Mouse (Mus musculus) megakaryocyte progenitor cell, adult 5-6 weeks (primary cell): Measurements from ENCODE around the gene Kcnc1. TPM values are rescaled to one million over a fixed set of nuclear protein-coding genes. Genes with fewer than 3 reads are reported as not detected.

ENCODE experiments used
- ATAC-seq: replicated peaks from 2 replicates; pipeline ENCODE4 v1.8.0; 2016; ENCODE audit warnings: mild to moderate bottlenecking, moderate TSS enrichment, inconsistent platforms; ENCODE audit not compliant: poor library complexity
- total RNA-seq, 2 experiments: library from RNA; stranded (forward) in 1 of 2; stranded (reverse) in 1 of 2; fragments of 157-497, 149-512 nt in 1 of 2; fragments of 200-1000 nt in 1 of 2; gene quantifications; 2 replicates each; pipeline versions ENCODE4 v1.2.3 to v1.2.4; 2015 to 2017

The Kcnc1 gene
- total RNA-seq (2015) = 0.22 and 1.2 TPM in 2 replicates
- total RNA-seq (2017) = 0.07 TPM in 1 of 2 replicates, not detected in the other

DNA sequence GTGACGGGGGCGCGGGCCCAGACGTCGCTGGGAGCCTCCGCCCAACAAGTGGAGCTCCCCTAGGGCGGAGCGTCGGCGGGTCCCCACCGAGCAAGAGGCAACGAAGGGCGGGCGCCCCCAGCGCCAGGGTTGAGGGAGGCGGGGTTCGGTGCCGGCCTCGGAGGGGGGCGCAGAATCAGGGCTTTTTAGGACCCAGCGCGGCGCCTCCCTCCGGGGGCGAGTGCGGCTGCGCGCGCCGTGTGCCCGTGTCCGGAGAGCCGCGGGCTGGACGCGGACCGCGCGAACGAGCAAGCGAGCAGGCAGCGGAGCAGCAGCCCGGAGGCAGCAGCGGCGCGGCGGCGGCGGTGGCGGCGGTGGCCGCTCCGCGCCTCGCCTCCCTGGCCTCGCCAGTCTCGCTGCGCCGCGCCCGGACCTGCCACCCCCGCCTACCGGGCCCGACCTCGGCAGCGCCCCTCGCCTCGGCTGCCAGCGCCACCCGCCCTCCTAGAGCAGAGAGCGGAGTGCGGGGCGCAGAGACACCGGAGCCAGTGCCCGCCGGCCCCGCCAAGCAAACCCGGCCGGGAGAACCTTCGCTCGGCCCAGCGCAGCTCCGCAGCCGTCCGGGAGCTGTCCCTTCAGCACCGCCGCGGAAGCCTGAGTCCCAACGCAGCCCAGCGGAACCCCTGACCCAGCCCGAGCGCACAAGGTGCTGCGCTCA, at the start of gene Kcnc1:
TSS of gene Kcnc1 (plus strand) at position 267 of the 697 bp plus-strand sequence.
- ATAC-seq = peak; percentile 79

DNA sequence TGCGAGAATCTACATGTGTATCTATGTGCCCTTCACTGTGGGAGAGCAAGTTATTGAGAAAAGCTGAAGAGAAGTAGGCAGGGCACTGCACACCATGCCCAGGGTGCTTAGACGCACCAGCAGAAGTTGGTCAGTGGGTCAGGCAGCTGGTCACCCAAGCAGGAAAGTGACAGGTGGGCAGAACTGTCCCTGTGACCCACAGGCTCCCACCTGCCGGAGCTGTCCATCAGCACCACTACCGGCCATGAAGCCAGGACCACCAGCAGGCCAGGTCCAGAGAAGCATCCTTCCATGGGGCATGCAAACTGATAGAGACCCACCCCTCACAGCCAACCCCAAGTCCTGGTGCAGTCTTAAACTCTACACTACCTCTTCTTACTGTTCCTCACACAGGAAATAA, 48.6 kb upstream of the Kcnc1 start:
- ATAC-seq = no peak

DNA sequence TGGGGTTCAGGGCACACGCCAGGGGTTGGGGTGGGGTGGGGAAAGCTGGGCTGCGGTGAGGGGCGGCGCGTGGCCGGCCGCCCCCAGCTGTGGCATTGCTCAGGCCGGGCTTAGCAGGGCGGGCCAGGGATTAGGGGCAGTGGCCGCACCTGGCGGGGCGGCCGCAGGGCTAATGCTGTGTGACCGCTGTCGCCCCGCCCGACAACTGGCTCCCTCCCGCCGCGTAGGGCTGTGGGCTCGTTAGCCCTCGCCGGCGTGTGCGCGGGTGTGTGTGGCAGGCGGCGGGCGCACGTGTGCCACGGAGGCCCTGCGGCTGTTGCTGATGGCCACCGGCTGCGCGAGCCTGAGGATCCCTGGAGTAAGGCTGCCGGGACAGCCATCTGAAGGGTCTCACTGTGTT, 47.5 kb upstream of the Kcnc1 start:
- ATAC-seq = no peak

DNA sequence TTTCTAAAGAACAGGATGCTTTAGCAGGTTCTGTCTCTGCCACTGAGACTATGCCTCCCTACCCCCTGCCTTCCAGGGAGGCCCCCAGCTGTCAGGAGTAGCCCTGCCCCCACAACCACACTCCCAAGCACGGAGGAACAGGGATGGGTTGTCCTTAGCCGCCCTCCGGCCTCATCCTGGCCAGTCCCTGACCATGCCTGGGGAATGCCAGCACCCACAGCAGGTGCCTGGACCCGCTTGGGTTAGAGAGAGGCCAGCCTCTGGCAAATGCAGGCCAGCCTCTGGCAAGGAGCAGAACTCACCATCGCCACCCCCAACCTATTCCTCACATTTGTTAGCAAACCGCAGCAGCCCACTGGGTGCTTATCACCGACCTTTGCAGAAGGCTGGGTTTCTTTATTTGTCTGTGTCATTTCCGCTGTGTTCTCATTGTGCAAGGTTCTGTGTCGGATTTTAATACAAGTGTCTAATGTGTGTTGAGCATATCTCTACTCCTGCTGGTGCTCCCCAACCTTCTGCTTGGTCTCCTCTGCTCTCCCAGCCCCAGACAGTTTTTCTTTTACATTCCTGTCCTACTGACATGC, 46.1 kb upstream of the Kcnc1 start:
- ATAC-seq = no peak

DNA sequence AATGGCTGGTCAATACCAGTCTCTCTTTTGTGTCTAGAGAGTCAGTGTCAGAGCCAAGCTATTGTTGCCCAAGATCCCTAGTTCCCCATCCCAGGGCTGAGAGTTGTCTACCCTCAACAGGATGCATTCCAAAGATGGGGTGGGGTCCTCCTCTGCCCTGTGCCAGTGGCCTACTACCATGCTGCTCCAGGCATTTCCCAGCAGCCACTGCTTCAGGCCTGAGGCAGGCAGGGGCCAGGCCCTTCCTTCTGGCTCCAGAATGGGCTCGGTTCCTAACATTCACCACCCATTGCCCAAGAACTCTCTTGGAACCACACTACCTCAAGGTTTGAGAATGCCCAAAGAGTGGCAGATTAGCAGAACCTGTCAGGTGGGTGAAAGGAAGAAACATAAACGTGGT, 43.5 kb upstream of the Kcnc1 start:
- no peak for ATAC-seq

DNA sequence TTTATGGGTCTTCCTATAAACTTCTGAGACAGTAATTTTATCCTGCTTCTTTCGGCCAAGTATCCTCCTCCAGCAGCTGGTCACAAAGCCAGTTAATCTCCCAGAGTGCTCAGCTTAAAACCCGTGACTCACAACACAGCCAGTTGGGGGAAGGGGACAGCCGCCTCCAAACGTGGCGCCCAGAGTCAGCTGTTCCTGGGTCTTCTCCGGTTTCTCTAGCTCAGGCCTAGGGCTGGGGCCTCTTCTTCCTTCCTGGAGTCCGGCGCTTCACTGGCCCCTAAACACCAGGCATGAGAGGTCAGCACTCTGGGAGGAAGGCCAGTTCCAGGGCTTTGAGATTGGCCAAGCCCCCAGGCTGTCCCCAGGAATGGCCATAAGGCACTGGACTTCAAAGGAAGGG, 43.1 kb upstream of the Kcnc1 start:
- ATAC-seq = no peak

DNA sequence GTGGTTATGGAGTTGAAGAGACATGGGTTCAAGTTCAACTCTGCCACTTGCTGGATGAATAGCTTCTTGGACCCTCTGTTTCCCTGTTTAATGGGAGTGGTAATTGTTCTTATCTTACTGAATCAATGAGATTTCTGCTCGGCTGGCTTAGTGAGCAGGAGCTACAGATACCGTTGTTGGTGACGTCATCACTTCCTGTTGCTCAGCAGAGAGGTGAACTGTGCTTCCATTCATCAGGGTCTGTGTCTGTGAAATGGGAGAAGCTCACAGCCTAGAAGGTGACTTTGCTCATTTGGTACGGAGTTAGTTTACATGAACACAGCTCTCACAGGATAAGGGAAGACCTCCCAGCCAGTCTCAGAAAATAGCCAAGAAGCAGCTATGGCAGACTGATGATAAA, 42.4 kb upstream of the Kcnc1 start:
- no peak for ATAC-seq

DNA sequence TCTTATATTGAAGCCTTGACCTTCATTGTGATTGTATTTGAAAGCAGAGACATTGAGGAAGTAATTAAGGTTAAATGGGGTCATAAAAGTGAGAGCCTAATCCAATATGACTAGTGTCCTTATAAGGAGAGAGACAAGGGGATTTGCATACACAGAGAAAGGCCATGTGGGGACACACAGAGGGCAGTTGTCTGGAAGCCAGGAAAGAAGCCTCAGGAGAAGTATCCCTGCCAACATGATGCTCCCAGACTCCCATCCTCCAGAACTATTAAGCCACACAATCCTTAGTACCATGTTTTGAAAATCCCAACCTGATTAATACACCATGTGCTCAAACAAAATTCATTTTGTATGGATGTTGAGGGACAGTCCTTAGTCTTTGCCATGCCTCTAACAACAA, 34.5 kb upstream of the Kcnc1 start:
- ATAC-seq = no peak

DNA sequence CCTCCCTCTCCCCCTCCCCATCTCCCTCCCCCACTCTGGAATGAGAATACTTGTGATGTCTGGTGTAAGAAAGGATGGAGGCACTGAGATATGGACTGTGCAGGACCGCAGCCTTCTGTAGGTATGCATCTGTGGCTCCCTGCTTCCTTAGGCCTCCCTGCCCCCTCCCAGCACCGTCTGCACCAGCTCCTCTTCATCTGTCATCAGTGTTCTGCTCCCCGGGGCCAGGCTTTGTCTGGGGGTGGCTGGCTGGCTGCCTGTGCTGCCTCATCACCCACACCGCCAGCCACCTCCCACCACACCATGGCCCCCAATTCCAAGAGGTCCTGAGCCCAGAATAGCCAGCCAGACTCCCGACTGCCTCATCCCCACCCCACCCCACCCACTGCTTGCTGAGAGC, 32.1 kb upstream of the Kcnc1 start:
- no peak for ATAC-seq

DNA sequence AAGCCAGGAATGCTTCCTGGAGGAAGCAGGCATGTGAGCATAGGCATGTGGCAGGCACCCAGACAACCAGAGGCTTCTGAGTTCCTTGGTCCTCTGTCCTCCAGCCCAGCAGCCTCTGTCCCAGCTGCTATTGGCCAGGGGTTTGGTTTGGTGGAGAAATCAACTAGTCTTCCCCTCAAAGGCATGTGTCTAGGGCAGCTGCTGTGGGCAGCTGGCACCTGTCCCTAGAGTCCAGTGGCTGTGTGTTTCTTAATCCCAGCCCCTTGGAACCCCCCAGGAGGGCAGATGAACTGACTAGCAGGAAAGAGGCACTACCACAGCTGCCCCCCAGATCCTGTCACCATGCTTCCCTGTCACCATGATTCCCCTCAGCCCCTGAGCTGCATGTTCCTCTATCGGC, 30.5 kb upstream of the Kcnc1 start:
- no peak for ATAC-seq

DNA sequence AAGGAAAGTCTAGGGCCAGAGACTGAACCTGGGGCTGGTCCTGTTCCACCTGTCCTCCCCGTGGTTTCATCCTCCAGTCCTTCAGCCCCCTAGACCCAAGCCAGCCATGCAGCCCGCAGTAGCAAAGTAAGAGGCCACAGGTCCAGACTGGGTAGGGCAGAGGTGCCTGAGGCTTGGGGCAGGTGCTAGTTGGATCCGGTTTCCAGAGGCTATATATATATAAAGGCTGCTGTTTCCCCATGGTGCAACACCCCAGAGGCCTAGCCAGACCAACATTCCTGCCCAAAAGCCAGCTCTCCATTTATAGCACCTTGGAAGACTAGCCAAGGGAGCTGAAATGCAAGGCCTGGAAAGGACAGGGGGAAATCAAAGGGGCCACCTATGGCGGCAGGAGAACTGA, 25.2 kb upstream of the Kcnc1 start:
- ATAC-seq = no peak

DNA sequence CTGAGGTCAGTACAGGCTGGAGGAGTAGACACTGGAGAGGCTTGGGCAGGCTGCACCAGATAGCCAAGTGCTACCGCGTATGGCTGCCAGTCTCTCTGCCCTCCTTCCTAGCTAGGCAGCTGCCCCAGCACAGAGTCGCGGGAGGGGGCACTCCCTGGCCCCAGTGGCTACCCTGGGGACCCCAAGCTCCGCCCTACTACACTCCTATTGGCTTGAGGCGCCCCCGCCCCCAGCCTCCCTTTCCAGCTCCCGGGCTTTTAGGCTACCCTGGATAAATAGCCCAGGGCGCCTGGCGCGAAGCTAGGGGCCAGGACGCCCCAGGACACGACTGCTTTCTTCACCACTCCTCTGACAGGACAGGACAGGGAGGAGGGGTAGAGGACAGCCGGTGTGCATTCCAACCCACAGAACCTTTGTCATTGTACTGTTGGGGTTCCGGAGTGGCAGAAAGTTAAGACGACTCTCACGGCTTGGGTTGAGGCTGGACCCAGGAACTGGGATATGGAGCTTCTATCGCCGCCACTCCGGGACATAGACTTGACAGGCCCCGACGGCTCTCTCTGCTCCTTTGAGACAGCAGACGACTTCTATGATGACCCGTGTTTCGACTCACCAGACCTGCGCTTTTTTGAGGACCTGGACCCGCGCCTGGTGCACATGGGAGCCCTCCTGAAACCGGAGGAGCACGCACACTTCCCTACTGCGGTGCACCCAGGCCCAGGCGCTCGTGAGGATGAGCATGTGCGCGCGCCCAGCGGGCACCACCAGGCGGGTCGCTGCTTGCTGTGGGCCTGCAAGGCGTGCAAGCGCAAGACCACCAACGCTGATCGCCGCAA, 19.9 kb upstream of the Kcnc1 start, which contains the start of gene Myod1:
TSS of gene Myod1 (plus strand) at position 303 of the 836 bp plus-strand sequence.
- ATAC-seq = no peak

DNA sequence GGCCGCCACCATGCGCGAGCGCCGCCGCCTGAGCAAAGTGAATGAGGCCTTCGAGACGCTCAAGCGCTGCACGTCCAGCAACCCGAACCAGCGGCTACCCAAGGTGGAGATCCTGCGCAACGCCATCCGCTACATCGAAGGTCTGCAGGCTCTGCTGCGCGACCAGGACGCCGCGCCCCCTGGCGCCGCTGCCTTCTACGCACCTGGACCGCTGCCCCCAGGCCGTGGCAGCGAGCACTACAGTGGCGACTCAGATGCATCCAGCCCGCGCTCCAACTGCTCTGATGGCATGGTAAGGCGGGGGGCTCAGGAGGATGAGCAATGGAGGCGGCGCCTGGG, 19.3 kb upstream of the Kcnc1 start:
- ATAC-seq = peak; percentile 41; the same call in 1 of the 2 replicates

DNA sequence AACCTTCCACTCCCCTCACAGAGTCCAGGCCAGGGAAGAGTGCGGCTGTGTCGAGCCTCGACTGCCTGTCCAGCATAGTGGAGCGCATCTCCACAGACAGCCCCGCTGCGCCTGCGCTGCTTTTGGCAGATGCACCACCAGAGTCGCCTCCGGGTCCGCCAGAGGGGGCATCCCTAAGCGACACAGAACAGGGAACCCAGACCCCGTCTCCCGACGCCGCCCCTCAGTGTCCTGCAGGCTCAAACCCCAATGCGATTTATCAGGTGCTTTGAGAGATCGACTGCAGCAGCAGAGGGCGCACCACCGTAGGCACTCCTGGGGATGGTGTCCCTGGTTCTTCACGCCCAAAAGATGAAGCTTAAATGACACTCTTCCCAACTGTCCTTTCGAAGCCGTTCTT, 18.2 kb upstream of the Kcnc1 start:
- ATAC-seq = peak; percentile 51

DNA sequence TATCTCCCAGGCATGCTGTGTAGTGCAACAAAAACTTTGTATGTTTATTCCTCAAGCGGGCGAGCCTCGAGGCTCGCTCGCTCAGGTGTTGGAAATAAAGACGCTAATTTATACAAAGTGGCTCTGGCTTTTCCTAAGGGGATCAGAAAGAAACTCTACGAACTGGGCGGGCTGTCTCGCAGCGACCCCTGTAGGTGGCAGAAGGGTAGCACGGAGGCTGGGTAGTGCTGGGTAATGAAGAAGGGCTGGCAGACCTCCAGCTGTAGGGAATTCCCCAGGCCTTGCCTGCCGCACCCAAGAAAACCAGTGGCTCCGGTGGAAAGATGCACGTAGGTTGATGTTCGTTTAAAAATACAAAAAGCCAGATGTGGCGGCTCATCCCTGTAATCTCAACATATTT, 17.3 kb upstream of the Kcnc1 start:
- peak; percentile 82 for ATAC-seq

DNA sequence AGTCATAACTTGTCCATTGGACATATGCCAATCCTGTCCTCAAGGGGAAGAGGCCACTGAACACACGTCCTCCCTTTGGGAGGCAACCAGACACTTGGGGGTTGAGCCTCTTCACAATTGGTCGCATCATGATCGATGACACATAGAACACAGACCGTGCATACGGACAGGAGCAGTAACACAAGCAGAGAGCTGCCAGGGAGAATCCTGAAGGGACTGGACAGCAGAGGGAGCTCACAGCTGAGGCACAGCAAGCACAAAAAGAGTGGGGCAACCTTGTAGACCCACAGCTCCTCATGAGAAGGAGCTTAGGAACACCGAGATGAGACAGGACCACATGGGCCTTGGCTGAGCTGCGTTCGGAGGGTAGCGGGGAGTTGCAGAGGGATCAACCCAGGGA, 15.7 kb upstream of the Kcnc1 start:
- no peak for ATAC-seq

DNA sequence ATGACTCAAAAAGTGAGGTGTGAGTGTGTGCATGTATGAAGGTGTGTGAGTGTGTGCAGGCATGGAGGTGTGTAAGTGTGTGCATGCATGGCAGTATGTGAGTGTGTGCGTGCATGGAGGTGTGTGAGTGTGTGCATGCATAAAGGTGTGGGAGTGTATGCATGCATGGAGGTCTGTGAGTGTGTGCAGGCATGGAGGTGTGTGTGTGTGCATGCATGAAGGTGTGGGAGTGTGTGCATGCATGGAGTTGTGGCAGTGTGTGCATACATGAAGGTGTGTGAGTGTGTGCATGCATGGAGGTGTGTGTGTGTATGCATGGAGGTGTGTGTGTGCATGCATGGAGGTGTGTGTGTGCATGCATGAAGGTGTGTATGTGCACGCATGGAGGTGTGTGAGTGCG, 8.9 kb upstream of the Kcnc1 start:
- no peak for ATAC-seq

DNA sequence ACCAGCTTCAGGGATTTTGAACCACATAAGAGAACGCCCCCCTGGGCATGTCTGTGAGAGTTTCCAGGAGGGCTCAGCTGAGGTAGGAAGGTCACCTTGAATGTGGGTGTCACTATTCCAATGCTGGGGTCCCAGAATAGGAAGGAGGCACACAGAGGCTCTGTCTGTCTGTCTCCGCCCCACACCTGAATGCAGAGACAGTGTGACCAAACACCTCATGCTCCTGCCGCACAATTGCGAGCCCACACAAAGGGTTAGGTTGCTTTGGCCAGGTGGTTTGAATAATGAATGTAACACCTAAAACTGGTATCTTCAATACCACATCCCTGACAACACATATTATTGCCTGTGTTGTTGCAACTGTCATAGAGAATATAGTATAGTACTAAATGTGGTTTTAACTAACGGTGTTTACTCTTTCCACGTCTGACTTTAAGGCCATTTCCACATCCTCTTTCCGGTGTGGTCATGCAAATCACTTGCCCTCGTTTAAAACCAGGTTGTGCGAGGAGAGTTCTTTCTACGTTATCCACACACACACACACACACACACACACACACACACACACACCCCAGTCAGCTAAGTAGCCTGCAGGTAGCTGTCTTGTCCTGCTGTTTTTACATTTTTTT, 6.7 kb upstream of the Kcnc1 start:
- ATAC-seq = peak; percentile 59

DNA sequence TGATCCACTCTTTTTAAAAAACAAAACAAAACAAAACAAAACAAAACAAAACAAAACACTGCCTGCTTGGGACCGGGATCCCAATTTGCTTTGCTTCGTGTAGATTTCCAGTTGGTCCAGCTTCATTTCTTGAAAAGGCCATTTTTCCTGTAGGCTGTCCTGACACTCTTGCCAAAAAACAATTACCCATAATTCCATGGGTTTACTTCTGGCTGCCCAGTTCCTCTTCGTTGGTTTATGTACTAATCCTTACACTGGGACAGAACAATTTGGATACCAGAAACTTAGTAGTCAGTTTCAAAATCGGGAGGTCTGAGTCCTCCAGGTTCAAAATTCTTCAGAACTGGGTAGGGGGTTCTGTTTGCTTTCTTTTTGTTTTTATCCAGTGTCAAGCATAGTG, 6.1 kb upstream of the Kcnc1 start:
- no peak for ATAC-seq

DNA sequence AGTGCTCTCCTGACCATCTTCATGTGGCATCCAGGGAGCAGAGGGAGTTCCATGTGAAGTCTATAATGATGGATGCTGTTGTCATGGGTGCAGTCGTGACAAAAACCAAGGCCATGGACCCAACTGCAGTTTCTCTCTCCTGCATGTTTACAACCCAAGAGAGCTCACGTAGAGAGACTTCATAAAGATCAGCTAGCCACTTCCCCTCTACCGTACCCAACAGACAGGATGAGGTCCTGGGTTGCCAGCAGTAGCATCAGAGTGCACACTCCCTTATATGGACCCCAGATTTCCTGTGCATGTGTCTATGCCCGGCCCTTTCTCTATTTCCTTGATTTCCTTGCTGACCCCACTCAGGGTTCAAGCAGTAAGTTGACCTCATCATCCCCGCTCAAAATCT, 4.6 kb upstream of the Kcnc1 start:
- ATAC-seq = peak; percentile 34; the same call in 1 of the 2 replicates

DNA sequence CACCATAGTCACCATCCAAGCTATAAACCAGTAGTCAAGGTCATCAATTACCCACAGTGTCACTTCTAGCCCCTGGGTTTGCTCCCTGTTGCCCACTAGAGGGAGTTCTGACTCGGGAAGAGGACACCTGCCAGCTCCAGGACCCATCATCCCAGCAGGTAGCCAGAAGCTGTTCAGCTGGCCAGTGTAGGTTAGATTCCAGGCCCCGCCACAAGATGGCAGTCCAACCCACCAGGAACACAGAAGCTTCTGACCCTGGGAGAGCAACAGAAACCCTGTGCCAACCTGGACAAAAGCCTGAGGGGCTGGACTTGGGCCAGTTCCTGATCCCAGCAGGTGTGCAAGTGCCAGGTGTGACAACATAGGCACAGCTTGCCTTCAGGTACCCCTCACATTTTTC, 3.2 kb upstream of the Kcnc1 start:
- peak; percentile 59 for ATAC-seq
